Mouse (Mus musculus) hindbrain, embryonic 11.5 days (tissue): Measurements from ENCODE around the gene Copz1. TPM values are rescaled to one million over a fixed set of nuclear protein-coding genes. Genes with fewer than 3 reads are reported as not detected.
A peak's percentile ranks its signal among the peaks of the same experiment; 100 is the strongest.

Source experiments
- ATAC-seq: fragments of 200-750 bp; cut with Nextera tagmentation; 2 replicates; pipeline ENCODE4 v1.8.0; 2017; ENCODE audit warnings: mild to moderate bottlenecking, moderate TSS enrichment, moderate library complexity; ENCODE audit not compliant: low FRiP score
- DNase-seq: peaks from one replicate; pipeline ENCODE4 v3.0.0-alpha.2; 2015; ENCODE audit warnings: low spot score
- H3K27ac ChIP-seq: fragments of 300-500 bp; sonication (generic); 2 replicates; pipeline ENCODE4 v1.5.1; 2014; ENCODE audit warnings: mild to moderate bottlenecking, low read depth, low read length
- H3K27me3 ChIP-seq: fragments of 300-500 bp; sonication (generic); 2 replicates; pipeline ENCODE4 v1.6.1; 2014; ENCODE audit warnings: mild to moderate bottlenecking, low read length, moderate library complexity, mixed read lengths; ENCODE audit not compliant: control insufficient read depth, insufficient read depth
- H3K36me3 ChIP-seq: fragments of 300-500 bp; sonication (generic); 2 replicates; pipeline ENCODE4 v1.6.1; 2014; ENCODE audit warnings: mild to moderate bottlenecking, low read length, moderate library complexity, mixed read lengths; ENCODE audit not compliant: control insufficient read depth, insufficient read depth
- H3K4me1 ChIP-seq: fragments of 300-500 bp; sonication (generic); replicated peaks from 2 replicates; pipeline ENCODE4 v1.6.1; 2014; ENCODE audit warnings: low read length, mixed read lengths; ENCODE audit not compliant: control insufficient read depth, insufficient read depth
- H3K4me2 ChIP-seq: fragments of 300-500 bp; sonication (generic); replicated peaks from 2 replicates; pipeline ENCODE4 v1.6.1; 2014; ENCODE audit warnings: mild to moderate bottlenecking, low read depth, low read length
- H3K4me3 ChIP-seq: fragments of 300-500 bp; sonication (generic); 2 replicates; pipeline ENCODE4 v1.5.1; 2014; ENCODE audit warnings: low read depth, low read length
- H3K9ac ChIP-seq: fragments of 300-500 bp; sonication (generic); 2 replicates; pipeline ENCODE4 v1.6.1; 2014; ENCODE audit warnings: low read depth, low read length
- H3K9me3 ChIP-seq: fragments of 300-500 bp; sonication (generic); 2 replicates; pipeline ENCODE4 v1.6.1; 2016; ENCODE audit warnings: low read length; ENCODE audit not compliant: control insufficient read depth
- WGBS: fragments of 180-500 bp; shearing (Covaris S2); extraction: QIAGEN DNeasy Blood & Tissue Kit; methylation state at CpG from one replicate; pipeline ENCODE4 v1.1.7; 2014; 5-methylcytosine and 5-hydroxymethylcytosine counted together
- polyA plus RNA-seq: library from polyadenylated mRNA; unstranded; fragments of >200 nt; fragmentation: Nextera tagmentation; extraction: Ambion mirVana; gene quantifications from 2 replicates; pipeline ENCODE4 v1.2.1, GENCODE M21; 2014

The Copz1 gene
- polyA plus RNA-seq, 1 experiment from 2014 or later, result 310 TPM

DNA sequence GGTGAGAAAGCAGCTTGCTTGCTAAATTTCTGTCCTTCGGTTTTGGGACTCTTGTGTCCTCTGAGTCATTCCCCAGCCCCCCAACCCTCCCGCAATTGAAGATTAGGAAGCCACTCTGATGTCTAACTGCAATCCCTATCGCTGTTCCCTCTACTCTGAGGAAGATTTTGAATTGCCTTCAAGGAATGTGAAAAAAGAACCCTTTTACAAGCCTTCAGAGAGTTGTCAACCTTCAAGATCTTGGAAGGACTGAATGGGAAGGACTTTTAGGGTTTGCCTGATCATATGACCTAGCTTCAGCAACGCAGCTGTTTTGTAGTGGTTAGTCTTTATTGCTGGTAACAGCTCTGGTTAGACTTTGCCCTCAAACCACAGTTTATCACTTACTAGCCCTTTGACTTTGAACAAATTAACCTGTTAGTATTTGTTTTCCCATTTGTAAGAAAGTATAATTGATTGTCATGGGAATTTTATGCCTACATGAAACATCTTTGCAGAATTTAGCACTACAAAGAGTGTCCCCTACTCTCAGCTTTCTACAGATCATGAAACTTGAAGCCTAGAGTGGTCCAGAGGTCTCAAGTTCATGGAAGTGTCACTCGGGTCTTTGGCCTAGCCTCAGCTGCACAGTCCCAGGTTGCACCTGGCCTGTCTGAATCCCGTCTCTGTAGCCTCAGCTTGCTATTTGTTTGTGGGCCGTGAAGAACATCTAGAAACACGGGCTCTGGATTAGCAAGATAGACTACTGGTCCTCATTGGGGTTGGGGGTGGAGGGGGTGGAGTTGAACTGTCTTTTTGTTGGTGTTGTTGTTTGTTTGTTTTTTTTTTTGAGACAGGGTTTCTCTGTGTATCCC, 33.5 kb downstream of the Copz1 start:
- peak overlapping the region; percentile 97 for H3K27ac ChIP-seq
- peaks cover 33% of the 10 kb centered on the region for H3K4me1 ChIP-seq
- H3K9ac ChIP-seq, result peak overlapping the region; percentile 75
- H3K4me3 ChIP-seq, result peak overlapping the region; percentile 31
- WGBS, result 29% methylated on average over 8 of the region's 8 CpGs
- H3K4me2 ChIP-seq, result peak overlapping the region; percentile 74
- ATAC-seq, result no peak
- H3K36me3 ChIP-seq, result no peaks in the 10 kb centered on the region
- no peak for DNase-seq
- H3K9me3 ChIP-seq, result no peaks in the 10 kb centered on the region
- no peaks in the 10 kb centered on the region for H3K27me3 ChIP-seq

DNA sequence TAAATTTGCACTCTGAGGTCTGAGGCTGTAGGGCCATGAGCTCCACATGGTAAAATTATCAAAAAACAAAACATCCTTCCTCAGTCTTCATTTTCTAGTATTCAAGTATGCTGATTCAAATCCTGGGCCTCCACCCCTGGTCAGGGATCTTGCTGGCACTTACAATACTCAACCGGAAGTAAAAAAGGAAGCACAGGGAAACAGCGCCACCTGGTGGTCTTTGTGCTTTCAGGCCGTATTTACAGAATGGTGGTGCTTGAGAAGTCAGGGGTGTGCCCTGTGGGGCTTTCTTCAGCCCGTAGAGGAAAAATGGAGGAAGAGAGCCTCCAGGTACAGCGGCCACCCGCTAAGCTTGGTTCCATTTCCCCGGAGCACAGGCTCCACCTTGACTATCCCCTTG, 34.6 kb downstream of the Copz1 start:
- no peaks in the 10 kb centered on the region for H3K36me3 ChIP-seq
- no peak for ATAC-seq
- under 1% methylated on average over 7 of the region's 7 CpGs for WGBS
- H3K27me3 ChIP-seq, result no peaks in the 10 kb centered on the region
- peak; percentile 99 for DNase-seq
- peak overlapping the region; percentile 31; the same call in 1 of the 2 replicates for H3K27ac ChIP-seq
- H3K4me2 ChIP-seq, result no peak overlapping the region
- H3K4me1 ChIP-seq, result peaks cover 23% of the 10 kb centered on the region
- no peak overlapping the region for H3K4me3 ChIP-seq
- H3K9me3 ChIP-seq, result no peaks in the 10 kb centered on the region
- no peak overlapping the region for H3K9ac ChIP-seq

DNA sequence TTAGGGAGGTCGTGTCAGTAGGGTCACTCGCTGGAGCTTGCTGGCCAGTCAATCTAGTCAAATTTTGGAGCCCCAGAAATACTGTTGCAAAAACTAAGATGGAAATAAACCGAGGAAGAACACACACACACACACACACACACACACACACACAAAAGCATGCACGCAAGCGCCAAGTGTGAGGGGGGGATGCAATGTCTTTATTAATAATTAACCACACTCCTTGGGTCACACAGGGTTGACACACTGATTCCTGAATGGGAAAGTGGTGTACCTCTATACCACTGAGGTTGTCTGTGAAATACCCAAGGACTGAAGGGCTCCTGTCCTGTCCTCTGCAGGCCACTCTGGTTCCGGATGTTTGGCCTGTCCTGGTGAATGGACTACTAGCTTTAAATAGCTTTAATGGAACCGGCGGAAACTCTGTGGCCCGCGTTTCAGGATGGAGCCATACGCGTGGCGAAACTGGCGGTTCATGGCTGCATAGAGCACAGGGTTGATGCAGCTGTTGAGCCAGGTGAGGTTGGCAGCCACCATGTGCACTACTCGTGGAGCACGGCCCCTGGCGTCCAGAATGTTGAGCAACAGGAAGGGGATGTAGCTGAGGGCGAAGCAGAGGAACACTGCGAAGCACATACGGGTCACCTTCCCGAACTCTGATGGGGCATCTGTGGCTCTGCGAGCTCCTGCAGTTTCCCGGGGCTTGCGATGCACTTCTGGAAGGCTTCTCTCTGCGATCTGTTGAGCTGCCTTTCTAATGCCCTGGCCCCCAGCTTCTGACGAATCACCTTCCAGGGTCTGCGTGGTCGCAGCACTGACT, 35.8 kb downstream of the Copz1 start:
- WGBS, result 45% methylated on average over 28 of the region's 28 CpGs

DNA sequence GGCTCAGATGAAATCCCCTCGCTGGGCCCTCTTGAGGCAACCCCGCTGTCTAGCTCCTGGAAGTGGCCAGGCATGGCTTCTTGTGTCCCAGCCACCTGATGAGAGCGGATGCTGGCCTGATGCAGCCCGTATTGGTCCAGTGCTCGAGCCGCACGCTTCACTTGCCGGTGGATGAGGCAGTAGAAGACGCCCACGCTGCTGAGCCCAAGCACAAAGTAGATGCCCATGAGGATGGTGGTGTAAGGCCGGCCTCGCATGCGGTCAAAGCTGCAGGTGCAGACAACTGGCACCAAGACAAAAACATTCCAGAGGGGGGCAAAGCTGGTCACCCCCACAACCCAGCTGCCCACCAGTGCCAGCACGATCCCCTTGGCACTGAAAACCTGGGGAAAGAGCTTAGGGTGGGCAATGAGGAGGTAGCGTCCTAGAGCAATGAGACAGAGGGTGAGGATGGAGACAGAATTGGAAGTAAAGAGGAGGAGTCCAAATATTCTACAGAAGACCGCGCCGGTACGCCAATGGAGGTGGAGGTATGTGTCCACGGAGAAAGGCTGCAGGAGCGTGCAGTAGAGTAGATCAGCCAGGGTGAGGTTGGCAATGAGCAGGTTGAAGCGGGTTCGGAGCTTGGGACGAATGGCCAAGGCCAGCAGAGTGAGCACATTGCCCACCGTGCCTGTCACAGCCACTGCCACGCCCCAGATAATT, 36.5 kb downstream of the Copz1 start:
- H3K4me2 ChIP-seq, result no peak overlapping the region
- H3K27ac ChIP-seq, result no peak overlapping the region
- no peaks in the 10 kb centered on the region for H3K27me3 ChIP-seq
- DNase-seq (no peak), ATAC-seq (no peak)
- H3K4me3 ChIP-seq, result no peak overlapping the region
- H3K9ac ChIP-seq, result peak overlapping the region; percentile 43; the same call in 1 of the 2 replicates
- no peaks in the 10 kb centered on the region for H3K9me3 ChIP-seq
- no peaks in the 10 kb centered on the region for H3K36me3 ChIP-seq
- H3K4me1 ChIP-seq, result peaks cover 14% of the 10 kb centered on the region
- WGBS, result 62% methylated on average over 26 of the region's 26 CpGs

More for the DNA sequence above, 35.8 kb downstream of the Copz1 start:
- H3K4me1 ChIP-seq, result peaks cover 16% of the 10 kb centered on the region
- H3K9me3 ChIP-seq, result no peaks in the 10 kb centered on the region
- ATAC-seq, result no peak
- H3K27ac ChIP-seq, result no peak overlapping the region
- no peak overlapping the region for H3K4me2 ChIP-seq
- H3K36me3 ChIP-seq, result no peaks in the 10 kb centered on the region
- no peaks in the 10 kb centered on the region for H3K27me3 ChIP-seq
- no peak for DNase-seq
- H3K9ac ChIP-seq, result peak overlapping the region; percentile 43; the same call in 1 of the 2 replicates
- H3K4me3 ChIP-seq, result no peak overlapping the region

DNA sequence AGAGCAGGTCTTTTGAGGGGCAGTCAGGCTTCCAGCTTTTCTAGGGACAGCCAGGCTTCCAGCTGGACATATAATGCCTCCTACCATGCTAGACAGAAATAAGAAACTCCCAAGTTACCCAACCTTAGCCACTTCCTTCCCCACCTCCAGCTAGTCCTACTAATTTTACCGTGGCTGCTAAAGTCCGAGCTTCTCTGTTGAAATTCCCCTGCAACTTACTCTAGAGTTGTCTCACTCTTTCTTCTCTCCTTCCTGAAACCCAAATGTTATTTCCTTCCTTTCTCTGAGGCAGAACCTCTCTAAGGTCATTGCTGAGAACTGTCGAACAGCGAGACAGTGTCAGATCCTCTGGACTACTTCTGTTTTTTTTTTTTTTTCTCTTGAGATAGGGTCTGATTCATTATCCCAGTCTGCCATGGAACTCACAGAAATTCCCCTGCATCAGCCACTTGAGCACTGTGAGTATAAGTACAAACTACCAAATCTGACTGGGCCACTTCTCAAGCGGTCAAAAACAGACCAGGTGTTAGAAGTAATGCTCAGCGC, 37.9 kb downstream of the Copz1 start, which contains the start of gene Gpr84:
Gene Gpr84 (minus strand): TSS at position 248 of the 546 bp plus-strand sequence.
- H3K27me3 ChIP-seq, result no peaks in the 10 kb centered on the region
- peaks cover 16% of the 10 kb centered on the region for H3K4me1 ChIP-seq
- DNase-seq (no peak), ATAC-seq (no peak)
- H3K4me3 ChIP-seq, result no peak within 1 kb of the TSS
- no peaks in the 10 kb centered on the region for H3K36me3 ChIP-seq
- 68% methylated on average over 6 of the region's 6 CpGs for WGBS
- no peak within 1 kb of the TSS for H3K27ac ChIP-seq
- no peak within 1 kb of the TSS for H3K4me2 ChIP-seq
- H3K9ac ChIP-seq, result no peak within 1 kb of the TSS
- no peaks in the 10 kb centered on the region for H3K9me3 ChIP-seq

DNA sequence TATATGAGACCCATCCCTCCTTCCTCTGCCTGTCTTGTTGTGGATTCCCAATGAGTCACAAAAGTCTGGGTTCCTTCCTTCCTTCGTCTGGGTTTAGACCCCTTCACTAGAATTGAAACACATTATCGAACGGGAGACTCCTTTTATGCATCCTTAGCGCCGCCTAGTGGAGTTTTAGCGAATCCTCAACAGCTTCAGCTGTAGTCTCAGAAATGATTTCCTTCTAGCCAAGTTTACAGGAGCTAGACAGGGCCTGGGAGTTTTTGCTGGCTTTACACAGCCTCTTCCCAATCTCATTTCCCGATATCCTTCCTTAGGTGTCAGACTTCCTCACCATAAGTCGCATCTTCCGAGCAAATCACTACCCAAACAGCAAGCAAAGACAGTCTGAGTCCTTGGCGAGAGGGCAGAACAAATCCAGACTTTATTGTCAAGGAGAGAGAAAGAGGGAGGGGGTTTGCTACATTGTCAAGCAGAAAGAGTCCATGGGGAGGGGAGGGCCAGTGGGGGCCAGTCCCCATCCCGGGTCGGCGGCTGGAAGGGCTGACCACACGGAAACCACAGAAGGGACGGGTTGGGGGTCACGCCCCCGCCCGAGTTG, 41.1 kb downstream of the Copz1 start:
- H3K27ac ChIP-seq, result no peak overlapping the region
- no peak for ATAC-seq
- H3K36me3 ChIP-seq, result no peaks in the 10 kb centered on the region
- no peaks in the 10 kb centered on the region for H3K9me3 ChIP-seq
- 11% methylated on average over 18 of the region's 18 CpGs for WGBS
- peak overlapping the region; percentile 50 for H3K4me2 ChIP-seq
- H3K4me1 ChIP-seq, result peaks cover 11% of the 10 kb centered on the region
- H3K9ac ChIP-seq, result peak overlapping the region; percentile 42; the same call in 1 of the 2 replicates
- DNase-seq, result peak; percentile 87
- H3K4me3 ChIP-seq, result no peak overlapping the region
- no peaks in the 10 kb centered on the region for H3K27me3 ChIP-seq

DNA sequence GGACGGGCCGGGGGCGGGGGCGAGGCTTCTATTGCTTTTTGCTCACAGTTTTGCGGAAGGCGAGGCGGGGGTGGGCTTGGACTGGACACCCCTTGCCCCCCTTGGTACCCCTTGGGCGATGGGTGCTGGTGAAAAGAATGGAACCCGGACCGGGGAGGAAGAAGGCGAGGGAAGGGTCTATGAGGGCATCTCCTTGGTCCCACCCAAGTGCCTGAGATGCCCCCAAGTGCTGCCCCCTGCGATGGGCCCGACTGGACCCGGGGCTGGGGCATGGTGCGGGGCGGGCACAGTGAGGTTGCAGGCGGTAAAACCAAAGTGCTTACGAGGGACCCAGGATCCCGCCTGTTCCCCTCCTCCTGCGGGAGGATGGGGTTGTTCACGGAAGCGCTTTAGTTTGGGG, 41.7 kb downstream of the Copz1 start:
- 21% methylated on average over 21 of the region's 22 CpGs for WGBS
- H3K27ac ChIP-seq, result no peak overlapping the region
- ATAC-seq, result no peak

More for the DNA sequence above, 41.7 kb downstream of the Copz1 start:
- no peaks in the 10 kb centered on the region for H3K36me3 ChIP-seq
- peaks cover 11% of the 10 kb centered on the region for H3K4me1 ChIP-seq
- no peaks in the 10 kb centered on the region for H3K27me3 ChIP-seq
- peak overlapping the region; percentile 48; the same call in 1 of the 2 replicates for H3K9ac ChIP-seq
- H3K4me3 ChIP-seq, result peak overlapping the region; percentile 23
- DNase-seq, result no peak
- H3K4me2 ChIP-seq, result peak overlapping the region; percentile 50
- no peaks in the 10 kb centered on the region for H3K9me3 ChIP-seq
